Mouse (Mus musculus): Measurements from ENCODE around the gene Mthfd2l. TPM values are rescaled to one million over a fixed set of nuclear protein-coding genes. Genes with fewer than 3 reads are reported as not detected.

Mthfd2l gene
- total RNA-seq (2022), result 10 to 100 TPM; 14.6 to 24.1 (median 17.4) TPM

GRCm38 (mm10) chr5:90930971-90931851 is at the start of gene Mthfd2l:
Gene Mthfd2l (plus strand): TSS chr5:90931117.
- peak; percentile 48 to 63 for DNase-seq (ENCODE audit: low spot score in 2 of 2)

DNA sequence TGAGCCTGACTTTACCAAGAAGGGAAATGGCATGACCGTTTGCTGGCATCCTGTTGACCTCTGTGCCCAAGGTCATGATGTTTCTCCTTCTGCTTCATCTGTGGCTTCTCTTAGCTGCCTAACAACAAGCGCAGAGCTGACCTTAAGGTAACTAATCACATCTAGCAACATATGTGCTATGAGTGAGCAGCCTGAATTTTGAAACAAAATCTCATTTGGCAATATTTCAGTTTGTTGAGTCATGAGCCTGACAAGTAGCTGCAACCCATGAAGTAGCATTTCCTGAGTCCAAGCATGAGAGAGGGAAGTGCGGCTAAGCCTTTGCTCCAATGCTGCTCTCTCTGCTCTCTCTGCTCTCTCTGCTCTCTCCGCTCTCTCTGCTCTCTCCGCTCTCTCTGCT is 49.2 kb upstream of the Mthfd2l start:
- no peak for DNase-seq (ENCODE audit: low spot score in 2 of 2)

GRCm38 (mm10) chr5:90882146-90882545 is 48.8 kb upstream of the Mthfd2l start:
- no peak for DNase-seq (ENCODE audit: low spot score in 2 of 2)

GRCm38 (mm10) chr5:90884628-90885242 is 46.2 kb upstream of the Mthfd2l start:
- no peak for DNase-seq (ENCODE audit: low spot score in 2 of 2)

DNA sequence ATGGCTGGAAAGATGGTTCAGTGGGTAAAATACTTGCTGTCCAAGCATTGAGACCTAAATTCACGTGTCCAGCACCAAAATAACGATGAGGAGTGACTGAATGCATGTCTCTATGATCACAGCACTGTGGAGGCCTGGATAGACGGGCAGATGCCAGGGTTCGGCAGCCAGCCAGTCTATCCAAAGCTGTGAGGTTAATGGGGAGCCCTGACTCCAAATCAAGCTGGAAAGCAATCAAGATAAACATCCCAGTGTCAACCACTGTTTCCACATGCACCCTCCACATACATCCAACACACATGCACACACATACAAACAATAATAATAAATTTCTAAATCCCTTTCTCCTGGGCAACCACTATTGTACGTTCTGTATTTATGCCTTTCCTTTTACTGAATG is 42.3 kb upstream of the Mthfd2l start:
- no peak for DNase-seq (ENCODE audit: low spot score in 2 of 2)

GRCm38 (mm10) chr5:90890519-90891463 is 40.1 kb upstream of the Mthfd2l start, which contains the start of gene Cxcl1:
Gene Cxcl1 (plus strand): TSS chr5:90891241.
- no peak for DNase-seq (ENCODE audit: low spot score in 2 of 2)

GRCm38 (mm10) chr5:90891464-90891813 is 39.5 kb upstream of the Mthfd2l start:
- DNase-seq (ENCODE audit: low spot score in 2 of 2), result no peak

- DNase-seq (ENCODE audit: low spot score in 2 of 2), result no peak
These were observed 36.7 kb upstream of the Mthfd2l start for GRCm38 (mm10) chr5:90894231-90894630.

DNA sequence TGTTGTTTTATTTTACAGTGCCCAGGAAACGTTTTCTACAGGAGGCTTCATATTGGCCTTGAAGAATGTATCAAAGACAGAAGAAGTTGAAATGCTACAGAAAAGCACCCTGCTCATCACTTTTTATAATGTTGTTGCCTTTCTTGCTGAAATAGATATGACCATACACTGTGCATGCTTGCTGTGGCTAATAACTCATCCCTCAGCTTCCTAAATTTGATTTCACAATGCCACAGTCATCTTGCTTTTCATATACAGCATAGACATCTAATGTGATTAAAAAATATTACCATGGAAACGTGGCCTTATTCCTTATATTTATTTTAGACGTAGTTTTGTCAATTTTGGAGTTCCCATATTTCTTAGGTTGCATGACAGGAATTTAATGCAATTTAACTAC is 33.5 kb upstream of the Mthfd2l start:
- no peak for DNase-seq (ENCODE audit: low spot score in 2 of 2)

- no peak for DNase-seq (ENCODE audit: low spot score in 2 of 2)
These were observed 31.6 kb upstream of the Mthfd2l start for GRCm38 (mm10) chr5:90899308-90899707.

GRCm38 (mm10) chr5:90900147-90900546 is 30.8 kb upstream of the Mthfd2l start:
- no peak for DNase-seq (ENCODE audit: low spot score in 2 of 2)

GRCm38 (mm10) chr5:90900688-90901087 is 30.2 kb upstream of the Mthfd2l start:
- DNase-seq (ENCODE audit: low spot score in 2 of 2), result no peak

GRCm38 (mm10) chr5:90902380-90903260 is 28.3 kb upstream of the Mthfd2l start:
- DNase-seq (ENCODE audit: low spot score in 2 of 2), result no peak

DNA sequence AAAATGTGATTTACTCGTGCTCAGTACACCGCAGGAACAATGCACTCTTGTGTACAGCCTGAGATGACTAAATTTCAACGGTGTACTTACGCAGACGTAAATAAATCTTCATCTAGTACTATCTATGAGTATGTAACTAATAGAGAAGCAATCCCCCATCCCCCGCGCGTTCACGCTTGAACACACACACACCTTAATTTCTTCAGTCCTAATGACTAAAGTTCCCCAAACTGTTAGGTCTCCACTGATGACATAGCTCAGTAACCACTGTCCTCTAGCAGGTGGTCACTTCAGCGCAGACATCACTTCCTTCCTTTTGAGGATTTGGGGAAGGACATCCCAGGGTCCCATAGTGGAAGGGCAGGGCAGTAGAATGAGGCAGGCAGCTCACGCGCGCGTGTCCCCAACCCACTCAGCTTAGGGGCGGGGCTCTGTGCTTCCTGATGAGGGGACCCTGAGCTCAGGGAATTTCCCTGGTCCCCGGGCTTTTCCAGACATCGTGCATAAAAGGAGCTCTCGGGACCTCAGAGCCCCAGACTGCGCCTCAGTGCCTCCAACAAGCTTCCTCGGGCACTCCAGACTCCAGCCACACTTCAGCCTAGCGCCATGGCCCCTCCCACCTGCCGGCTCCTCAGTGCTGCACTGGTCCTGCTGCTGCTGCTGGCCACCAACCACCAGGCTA is 27.4 kb upstream of the Mthfd2l start, which contains the start of gene Cxcl2:
Cxcl2 (plus strand) TSS at position 533 of the 682 bp plus-strand sequence.
- no peak for DNase-seq (ENCODE audit: low spot score in 2 of 2)

DNA sequence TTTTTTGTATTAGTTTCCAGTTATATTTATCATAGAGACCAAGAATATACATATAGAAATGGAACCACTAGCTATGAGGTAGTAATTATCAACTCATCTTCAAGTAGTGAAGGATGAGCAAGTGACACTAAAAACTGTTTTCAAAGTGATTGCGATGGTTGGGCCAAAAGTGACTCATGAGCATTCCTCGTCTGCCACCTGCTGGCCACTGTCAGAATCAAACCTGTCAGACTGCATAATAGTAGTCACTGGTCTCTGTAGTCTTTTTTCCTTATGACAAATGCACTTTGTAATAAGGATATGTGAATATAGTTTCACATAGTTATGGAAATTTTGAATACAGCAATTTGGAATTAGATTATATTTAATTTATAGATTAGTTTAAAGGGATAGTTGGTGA is 21.9 kb upstream of the Mthfd2l start:
- peak in 1 of 2 experiments; percentile 63 for DNase-seq (ENCODE audit: low spot score in 2 of 2)

- DNase-seq (ENCODE audit: low spot score in 2 of 2), result no peak
These were observed 11.4 kb upstream of the Mthfd2l start for GRCm38 (mm10) chr5:90919495-90919894.

GRCm38 (mm10) chr5:90922958-90923357 is 8.0 kb upstream of the Mthfd2l start:
- DNase-seq (ENCODE audit: low spot score in 2 of 2), result no peak

GRCm38 (mm10) chr5:90930546-90930945 is 371 bp upstream of the Mthfd2l start:
- DNase-seq (ENCODE audit: low spot score in 2 of 2), result no peak

GRCm38 (mm10) chr5:90931911-90932310 is 994 bp downstream of the Mthfd2l start:
- DNase-seq (ENCODE audit: low spot score in 2 of 2), result no peak

GRCm38 (mm10) chr5:90936706-90937105 is 5.8 kb downstream of the Mthfd2l start:
- DNase-seq (ENCODE audit: low spot score in 2 of 2), result no peak
